Mouse (Mus musculus) thymus, postnatal 4 days (tissue): ENCODE data around the gene Orc6.

Experiments
- DNase-seq: peaks from one replicate; pipeline ENCODE4 v3.0.0; 2021

The Orc6 gene

DNA sequence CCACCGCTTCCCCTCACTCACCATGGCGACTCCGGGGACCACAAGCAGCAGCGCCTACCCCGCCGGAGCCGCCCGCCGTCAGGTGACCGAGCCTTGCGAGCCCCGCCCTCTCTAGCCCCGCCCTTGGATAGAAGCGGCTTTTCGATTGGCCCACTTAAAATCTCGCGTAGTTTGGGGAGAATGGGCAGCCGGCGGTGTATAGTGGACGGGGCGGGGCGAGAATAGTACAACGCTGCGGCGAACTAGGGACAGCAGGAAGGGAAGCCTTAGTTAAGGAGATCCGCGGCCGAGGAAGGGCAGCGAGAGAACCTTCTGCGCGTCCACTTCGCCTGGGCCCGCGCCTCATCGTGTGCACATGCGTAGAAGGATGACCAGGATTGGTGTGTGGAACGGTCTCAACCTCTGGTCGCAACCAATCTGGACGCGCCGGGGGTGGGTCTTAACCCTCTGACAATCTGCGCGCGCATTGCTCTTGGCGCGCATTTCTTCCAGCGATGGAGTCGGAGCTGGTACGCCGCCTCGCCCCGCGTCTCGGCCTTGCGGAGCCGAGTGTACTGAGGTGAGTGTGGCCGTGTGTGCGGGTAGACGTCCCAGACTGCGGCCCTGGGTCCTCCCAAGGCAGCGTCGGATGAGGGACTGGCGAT, at the start of gene Orc6, which contains the start of gene Vps35:
Gene Orc6, plus strand, starts transcription at position 199 of the 644 bp plus-strand sequence.
Gene Vps35, minus strand, starts transcription at position 369 of the 644 bp plus-strand sequence.
- peak; percentile 98 for DNase-seq

DNA sequence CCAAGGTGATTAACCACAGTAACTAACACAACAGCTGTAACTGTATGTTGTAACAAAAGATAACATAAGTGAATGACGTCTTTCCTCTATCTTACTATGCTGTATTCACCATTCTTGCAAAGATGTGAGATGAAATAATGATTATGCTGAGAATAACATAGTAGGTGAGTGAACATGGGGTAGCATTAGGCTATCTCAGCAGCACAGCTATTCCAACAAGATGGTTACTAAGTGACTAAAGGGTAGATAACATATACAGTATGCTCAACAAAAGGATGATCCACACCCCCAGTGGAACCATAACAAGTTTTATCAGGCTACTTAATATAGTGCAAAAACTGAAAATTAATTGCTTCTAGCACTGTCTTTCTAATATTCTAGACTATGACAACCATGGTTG, 12.6 kb upstream of the Orc6 start:
- DNase-seq = no peak

DNA sequence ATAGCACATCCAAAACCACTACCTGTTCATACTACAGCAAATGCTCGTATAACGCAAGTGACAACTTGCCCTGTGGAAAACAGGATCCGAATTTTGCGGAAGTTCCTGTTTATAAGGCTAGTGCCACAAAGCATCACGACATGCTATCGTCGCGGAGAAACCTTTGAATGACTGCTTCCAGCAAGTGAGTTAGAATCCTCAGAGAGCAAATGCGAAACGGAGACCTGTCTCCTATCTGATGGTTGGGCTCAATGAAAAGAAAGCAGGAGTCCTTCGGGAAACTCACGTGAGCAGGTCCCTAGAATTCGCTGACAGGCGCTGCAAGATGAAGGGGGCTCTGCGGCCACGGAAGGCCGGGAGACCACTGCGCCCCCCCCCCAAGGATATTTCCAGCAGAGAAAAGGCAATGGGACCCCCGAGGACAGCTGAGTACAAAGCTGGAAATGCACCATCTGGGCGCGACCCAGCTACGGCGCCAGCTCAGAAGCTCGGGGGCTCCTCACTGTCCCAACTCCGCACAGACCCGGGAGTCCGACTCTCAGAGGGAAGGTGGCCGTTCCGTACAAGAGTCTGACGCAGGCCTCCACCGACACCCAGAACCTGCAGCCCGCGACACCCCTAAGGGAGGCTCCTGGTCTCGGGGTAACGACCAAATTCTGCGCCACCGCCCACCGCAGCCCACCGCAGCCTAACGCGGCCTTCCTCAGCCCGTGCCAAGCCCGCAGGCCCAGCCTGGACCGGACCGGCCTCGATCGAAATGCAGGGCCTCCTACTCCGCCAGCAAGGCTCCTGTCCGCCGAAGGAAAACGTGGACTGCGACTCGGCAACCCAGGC, 615 bp upstream of the Orc6 start:
- no peak for DNase-seq

DNA sequence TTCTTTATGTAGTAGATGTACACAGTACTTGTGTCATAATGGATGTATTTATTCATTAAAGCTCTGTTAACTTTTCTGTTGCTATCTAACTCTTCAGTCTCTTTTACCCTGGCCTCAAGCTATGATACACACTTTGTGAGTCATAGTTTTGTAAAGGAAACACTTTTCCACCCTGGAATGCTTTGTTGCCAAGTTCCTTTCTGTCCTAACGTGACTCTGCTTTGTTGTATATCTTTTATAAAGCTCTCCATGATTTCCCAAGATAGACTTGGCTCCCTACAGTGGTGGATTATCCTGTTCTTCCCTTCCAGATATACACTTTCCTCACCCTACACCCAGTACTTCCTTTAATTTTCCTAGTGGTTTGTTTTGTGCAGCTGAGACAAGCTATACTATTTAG, 2.5 kb downstream of the Orc6 start:
- no peak for DNase-seq

DNA sequence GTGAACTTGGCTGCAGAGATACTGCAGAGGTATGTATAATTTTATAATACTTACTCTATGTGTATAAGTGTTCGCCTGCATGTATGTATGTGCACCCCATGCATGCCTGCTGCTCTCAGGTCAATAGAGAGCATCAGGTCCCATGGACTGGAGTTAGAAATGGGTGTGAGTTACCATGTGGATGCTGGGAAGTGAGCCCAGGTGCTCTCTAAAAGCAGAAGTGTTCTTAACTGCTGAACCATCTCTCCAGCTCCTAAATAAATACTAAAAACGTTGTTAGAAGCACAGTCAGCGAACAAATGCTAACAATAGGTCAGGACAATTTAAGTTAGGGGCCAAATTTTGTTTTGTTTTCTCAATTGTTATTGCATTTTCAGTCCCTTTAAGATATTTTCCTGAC, 3.5 kb downstream of the Orc6 start:
- DNase-seq = no peak

DNA sequence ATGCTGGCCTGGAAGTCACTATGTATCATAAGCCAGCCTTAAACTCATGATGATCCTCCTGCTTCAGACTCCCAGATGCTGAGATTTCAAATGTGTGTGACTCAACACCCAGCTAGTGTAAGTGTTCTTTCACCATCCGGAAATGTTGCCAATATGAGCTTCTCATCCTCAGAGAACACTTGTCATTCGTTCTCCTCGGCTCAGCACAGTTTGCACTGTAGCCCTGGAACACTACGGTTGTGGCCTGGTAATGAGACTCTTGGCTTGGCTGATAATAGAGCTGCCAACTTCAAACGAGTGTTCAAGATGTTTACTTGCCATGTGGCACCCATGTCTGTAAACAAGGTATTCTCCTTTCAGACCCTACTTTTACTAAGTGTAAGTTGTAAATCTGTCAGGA, 4.1 kb downstream of the Orc6 start:
- DNase-seq = no peak

DNA sequence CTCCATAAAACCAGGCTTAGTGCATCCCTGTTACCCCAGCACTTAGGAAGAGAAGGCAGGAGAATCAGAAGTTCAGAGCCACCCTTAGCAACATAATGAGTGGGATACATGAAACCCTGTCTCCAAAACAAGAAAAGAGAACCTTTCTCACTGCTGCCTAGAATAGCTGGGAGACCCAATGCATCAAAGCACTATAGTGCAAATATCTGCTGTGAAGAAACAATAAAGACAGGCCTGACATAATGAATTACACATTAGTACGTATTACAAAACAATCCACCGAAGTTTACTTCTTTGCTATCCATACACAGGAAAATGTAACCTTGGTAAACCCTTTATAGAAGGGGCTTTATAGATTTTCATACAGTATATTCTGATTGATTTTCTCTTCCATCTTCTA, 9.1 kb downstream of the Orc6 start:
- no peak for DNase-seq

DNA sequence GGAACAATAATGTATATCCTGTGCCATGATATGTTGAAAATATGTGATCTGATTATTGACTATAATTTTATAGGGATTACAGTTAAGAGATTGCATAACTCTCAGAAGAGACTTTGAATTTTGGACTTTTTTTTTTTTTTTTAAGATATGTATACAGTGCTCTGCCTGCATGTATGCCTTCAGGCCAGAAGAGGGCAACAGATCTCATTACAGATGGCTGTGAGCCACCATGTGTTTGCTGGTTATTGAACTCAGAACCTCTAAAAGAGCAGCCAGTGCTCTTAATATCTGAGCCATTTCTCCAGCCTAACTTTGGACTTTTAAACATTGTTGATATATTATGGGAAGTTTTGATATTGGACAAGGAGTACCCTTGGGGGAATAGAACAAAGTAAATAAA, 12.3 kb downstream of the Orc6 start:
- peak; percentile 19 for DNase-seq

DNA sequence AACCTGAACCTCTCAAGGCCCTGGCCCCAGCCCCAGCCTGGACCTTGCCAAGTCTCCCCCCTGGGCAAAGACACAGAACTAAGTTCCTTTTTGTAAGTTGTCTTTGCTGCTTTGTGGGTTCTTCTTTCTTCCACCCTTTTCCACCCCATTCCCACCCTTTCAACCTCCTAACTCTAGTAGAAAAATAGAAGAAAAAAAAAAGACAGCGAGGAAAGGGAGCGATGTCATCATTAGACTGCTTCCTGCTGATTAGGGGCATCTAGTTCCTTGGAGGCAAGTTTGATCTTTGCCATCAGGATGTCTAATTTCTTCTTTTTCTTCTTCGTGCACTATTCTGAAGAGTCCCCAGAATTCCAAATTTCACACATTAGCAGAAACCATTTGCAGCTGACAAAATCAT, 13.6 kb downstream of the Orc6 start:
- DNase-seq = no peak

DNA sequence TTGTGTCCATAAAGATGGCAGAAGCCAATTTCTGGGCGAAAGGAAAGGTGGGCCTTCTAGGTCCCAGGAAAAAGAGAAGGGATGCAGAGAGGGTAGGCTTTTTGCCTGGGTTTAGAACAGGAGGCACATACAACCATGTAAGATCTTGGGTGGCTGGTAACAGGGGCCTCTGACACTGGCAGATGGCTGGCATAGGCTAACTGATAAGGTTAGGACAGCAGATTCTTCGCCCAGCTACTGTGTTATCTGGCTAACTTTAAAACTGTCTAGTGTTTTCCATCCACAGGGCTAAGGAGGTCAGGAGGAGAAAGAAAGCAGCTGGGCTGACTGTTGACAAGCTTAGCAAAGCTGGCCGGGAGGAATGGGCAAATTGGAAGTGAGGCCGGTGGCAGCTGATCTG, 19.1 kb downstream of the Orc6 start:
- no peak for DNase-seq

DNA sequence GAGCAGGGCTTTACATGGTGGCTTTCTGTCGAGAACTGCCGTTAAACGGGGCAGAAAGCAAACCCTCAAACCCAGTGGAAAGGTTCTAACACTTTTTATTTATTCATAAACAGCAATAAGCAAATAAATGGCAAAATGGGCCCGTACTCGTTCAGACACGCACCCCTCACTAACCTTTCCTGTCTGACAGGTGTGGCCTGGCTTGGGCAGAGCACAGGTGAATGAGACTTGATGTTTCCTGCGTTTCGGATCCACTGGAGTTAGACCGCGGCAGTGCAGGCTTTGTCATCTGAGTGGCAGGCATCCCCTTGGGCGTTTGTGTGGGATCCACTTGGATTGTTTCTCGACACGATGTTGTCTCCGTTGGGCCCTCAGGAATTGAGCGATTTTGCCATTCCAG, 22.5 kb downstream of the Orc6 start:
- no peak for DNase-seq

DNA sequence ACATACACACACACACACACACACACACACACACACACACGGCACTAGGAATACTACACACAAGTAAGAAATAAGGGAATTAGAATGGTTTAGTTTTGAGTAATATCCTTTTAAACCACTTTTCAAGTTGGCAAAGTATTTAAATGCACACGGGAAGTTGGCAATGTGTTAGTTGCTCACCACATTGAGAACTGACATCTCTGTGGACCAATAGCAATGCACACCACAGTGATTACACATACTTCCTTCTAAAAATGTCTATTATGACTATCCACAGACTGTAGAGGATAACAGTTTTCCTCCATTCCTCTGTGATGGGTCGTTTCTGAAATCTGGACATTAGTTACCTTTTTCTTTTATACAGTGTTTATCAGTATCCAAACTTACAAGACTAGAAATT, 23.7 kb downstream of the Orc6 start:
- no peak for DNase-seq

DNA sequence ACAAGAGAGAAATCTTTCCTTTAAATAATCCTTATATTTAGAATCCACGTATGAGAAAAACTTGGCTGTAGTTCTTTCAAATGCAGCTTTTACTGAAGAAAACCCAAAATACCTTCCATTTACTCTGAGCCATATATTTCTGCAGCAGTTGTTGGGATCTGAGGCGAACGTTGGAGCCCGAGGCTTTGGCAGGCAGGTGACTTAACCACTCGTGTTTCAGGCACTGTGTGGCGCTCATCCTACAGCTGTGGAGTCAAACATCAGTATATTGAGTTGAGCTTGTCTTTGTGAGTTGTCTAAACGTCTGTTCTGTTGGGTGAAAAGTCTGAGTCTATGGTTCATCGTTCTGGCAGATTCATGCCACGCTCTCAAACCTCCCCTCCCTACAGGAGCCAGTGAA, 27.6 kb downstream of the Orc6 start:
- no peak for DNase-seq

DNA sequence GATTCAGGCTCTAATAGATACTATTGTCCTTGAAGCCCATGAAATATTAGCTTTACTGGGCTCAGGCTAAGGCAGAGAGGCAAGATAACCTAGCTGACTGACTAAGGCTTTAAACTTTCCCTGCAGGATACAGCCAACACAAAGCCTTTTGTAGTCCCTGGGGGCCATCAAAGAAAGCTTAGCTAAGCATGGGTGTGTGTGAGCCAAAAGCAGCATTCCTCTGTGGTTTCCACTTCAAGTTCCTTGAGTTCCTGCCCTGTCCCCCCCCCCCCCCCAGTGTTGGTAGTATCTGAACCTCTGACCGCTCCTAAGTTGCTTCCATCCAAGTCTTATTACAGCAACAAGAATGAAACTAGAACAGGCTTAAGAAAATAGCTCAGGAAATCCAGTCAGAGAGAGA, 30.1 kb downstream of the Orc6 start:
- no peak for DNase-seq

DNA sequence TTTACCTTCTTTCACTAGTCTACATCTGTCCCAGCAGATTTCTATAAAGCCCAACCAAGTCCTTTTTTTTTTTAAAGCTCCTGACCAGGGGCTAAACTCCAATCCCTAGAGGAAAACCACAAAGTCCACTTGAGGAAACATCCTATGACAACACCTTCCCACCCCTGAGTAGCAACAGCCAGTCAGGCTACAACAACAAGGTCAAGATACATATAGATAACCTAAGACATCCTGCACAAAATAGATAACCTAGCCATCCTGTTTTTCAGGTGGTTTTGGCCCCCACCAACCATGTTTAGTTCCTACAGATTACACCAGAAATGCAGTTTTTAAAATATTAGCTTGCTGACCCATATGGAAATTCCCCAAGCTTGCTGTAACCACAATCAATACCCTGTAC, 35.7 kb downstream of the Orc6 start:
- no peak for DNase-seq

DNA sequence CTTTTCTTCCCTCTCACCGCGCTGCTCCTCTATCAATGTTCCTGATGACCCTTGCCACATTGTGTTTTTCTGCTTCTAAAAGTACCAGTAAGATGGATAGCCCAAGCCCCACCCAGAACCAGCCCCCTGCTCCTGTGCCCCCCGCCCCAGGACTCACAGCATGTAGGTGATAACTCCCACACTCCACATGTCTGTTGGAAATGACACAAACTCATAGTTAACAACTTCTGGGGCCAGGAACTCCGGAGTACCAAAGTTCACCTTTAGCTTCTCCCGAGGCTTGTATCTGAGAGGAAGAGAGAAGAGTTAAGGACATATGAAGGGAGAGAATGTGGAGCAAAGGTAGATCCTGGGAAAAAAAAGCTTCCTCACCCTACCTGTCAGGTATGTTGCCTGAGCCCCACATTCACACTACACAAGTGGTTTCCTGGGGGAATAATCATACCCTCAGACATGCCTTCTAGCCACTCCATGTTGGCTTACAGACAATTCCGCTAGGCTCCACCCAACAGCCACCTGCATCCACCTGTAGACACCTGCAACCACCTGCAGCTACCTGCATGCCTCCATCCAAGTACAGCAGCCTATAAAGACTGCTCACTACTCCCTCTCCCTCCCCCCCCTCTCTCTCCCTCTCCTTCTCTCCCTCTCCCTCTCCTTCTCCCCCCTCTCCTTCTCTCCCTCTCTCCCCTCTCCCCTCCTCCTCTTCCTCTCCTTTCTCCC, 36.9 kb downstream of the Orc6 start:
- no peak for DNase-seq

DNA sequence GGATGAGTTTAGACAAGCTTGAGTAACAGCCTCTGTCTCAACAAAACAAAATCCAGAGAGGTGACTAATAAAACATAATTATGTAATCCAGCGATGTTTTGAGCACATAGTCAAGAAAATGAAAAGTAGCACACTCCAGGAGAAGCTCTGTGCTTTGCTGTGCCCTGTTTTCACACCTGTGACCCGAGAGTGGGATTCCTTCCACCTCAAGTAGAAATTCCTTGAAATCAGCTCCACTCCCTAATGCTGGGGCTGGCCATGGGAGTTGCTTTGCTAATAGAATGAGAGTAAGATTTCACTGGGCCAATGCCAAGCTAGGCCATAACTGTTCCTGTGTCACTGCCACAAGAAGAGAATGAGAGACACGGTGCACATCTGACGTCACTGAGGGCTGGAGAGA, 38.2 kb downstream of the Orc6 start:
- no peak for DNase-seq

DNA sequence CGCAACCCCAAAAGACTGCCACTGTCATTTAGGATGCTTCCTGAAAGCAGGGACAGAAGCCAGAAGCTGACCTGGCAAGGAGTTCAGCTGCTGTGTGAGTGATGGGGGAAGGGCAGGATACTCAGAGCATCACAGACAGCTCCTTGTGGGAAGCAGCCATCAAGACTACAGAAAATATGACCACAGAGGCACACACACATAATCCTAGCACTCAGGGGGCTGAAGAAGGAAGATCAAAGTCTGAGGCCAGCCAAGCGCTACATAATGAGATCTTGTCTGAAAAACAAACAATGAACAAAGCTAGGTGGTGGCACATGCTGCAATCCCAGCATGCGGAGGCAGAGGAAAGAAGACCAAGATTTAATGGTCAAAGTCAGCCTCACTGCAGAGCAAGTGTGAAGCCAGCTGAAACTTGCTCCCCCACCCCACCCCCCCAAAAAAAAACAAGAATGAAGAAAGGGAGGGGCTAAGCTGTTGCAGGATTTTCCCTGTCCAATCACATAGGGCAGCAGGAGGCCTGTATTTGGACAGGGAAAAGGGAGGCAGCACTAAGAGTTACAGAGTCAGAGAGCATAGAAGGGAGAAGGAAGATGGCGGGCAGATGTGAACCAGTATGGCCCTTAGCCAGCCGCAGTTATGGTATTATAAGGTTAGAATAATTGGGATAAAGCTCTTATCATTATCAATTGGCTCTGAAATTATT, 40.6 kb downstream of the Orc6 start:
- no peak for DNase-seq

DNA sequence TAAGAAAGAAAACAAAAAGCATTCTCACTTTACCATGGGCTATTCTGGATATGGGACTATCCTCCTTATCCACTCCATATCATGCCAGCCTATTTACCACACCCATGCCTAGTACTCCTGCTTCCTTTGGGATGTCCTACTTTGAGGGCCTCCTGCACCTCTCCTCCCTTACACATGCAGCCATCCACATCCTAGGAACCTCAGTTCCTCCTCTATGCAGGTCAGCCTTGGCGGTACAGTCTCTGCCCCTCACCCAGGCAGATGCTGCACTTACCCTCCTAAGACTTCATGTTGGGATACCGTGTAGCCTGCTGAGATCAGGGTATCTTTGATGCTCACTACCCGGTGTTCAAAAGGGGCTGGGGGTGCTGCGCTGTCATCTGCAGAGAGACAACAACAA, 53.9 kb downstream of the Orc6 start:
- DNase-seq = no peak
